Mouse (Mus musculus) G1E (cell line): ENCODE results near the gene Msh5.

ENCODE experiments used
- CTCF ChIP-seq: IDR thresholded peaks from 2 replicates; pipeline ENCODE4 v1.5.1; 2012; ENCODE audit warnings: low read depth, low read length, inconsistent platforms, mixed read lengths
- POLR2AphosphoS5 ChIP-seq: IDR thresholded peaks from 2 replicates; pipeline ENCODE4 v1.6.1; 2012; ENCODE audit warnings: low read depth, low read length, inconsistent platforms; ENCODE audit not compliant: insufficient replicate concordance

GRCm38 (mm10) chr17:35020551-35020950 lies 26.0 kb downstream of the Msh5 start:
- TF ChIP-seq CTCF (no peak), POLR2AphosphoS5 (no peak)
